Mouse (Mus musculus) left cerebral cortex, postnatal 10 days (tissue): ENCODE results near the gene Gm11042. TPM values are rescaled to one million over a fixed set of nuclear protein-coding genes. Genes with fewer than 3 reads are reported as not detected.

Experiments used
- DNase-seq, 2 experiments: peaks; one replicate each; pipeline ENCODE4 v3.0.0; 2021 to 2022; ENCODE audit warnings: low spot score in 2 of 2, mixed read lengths in 1 of 2; ENCODE audit errors: extremely low spot score in 1 of 2
- intact Hi-C: fragments of 180-260 bp; cut with DNase I; formaldehyde crosslinking; loops from one replicate; pipeline ENCODE4 v1.15.1; 2025
- total RNA-seq, 2 experiments: library from RNA; stranded (reverse); gene quantifications; 2 replicates each; pipeline ENCODE4 v1.2.3; 2021

Gm11042 gene
- total RNA-seq, result not detected

- intact Hi-C loops, result loop anchor here (5.0 kb wide), 1 partner anchor 609 kb away; no protein-coding TSS in a partner anchor
- no peak for DNase-seq
These were observed at the start of gene Gm11042 for GRCm38 (mm10) chr12:74316344-74316973. Gene Gm11042 (minus strand): TSS chr12:74316394.

- intact Hi-C loops, result no loop called here
- no peak for DNase-seq
These were observed 48.3 kb upstream of the Gm11042 start for GRCm38 (mm10) chr12:74364477-74364876.

GRCm38 (mm10) chr12:74363076-74363475 is 46.9 kb upstream of the Gm11042 start:
- DNase-seq, result peak in 1 of 2 experiments; percentile 13
- intact Hi-C loops, result no loop called here

GRCm38 (mm10) chr12:74362453-74362852 is 46.3 kb upstream of the Gm11042 start:
- intact Hi-C loops, result no loop called here
- DNase-seq, result no peak

GRCm38 (mm10) chr12:74359791-74360190 is 43.6 kb upstream of the Gm11042 start:
- intact Hi-C loops, result no loop called here

GRCm38 (mm10) chr12:74357806-74358205 is 41.6 kb upstream of the Gm11042 start:
- DNase-seq, result no peak
- intact Hi-C loops, result no loop called here

More at GRCm38 (mm10) chr12:74359791-74360190, 43.6 kb upstream of the Gm11042 start:
- no peak for DNase-seq

- DNase-seq, result no peak
- intact Hi-C loops, result no loop called here
These were observed 26.5 kb upstream of the Gm11042 start for GRCm38 (mm10) chr12:74342720-74343119.

- DNase-seq, result no peak
- intact Hi-C loops, result no loop called here
These were observed 23.9 kb upstream of the Gm11042 start for GRCm38 (mm10) chr12:74340070-74340469.

- intact Hi-C loops, result loop anchor here (5.0 to 10.0 kb wide), 4 partner anchors 111 to 844 kb away; partner anchors contain the start of gene Kcnh5
- no peak for DNase-seq
These were observed 17.5 kb upstream of the Gm11042 start for GRCm38 (mm10) chr12:74333706-74334105.

- peak; percentile 56 to 79 for DNase-seq
- intact Hi-C loops, result loop anchor here (5.0 to 10.0 kb wide), 4 partner anchors 112 to 844 kb away; partner anchors contain the start of gene Kcnh5
These were observed 16.8 kb upstream of the Gm11042 start for GRCm38 (mm10) chr12:74333016-74333415.

GRCm38 (mm10) chr12:74329759-74330158 is 13.6 kb upstream of the Gm11042 start:
- DNase-seq, result peak in 1 of 2 experiments; percentile 35
- intact Hi-C loops, result loop anchor here (5.0 to 10.0 kb wide), 5 partner anchors 115 to 1315 kb away; partner anchors contain the start of gene Kcnh5

GRCm38 (mm10) chr12:74326644-74327043 is 10.4 kb upstream of the Gm11042 start:
- intact Hi-C loops, result loop anchor here (10.0 kb wide), 1 partner anchor 1318 kb away; no protein-coding TSS in a partner anchor
- DNase-seq, result no peak

- intact Hi-C loops, result loop anchor here (5.0 to 10.0 kb wide), 2 partner anchors 1065 to 1323 kb away; no protein-coding TSS in a partner anchor
- DNase-seq, result no peak
These were observed 5.8 kb upstream of the Gm11042 start for GRCm38 (mm10) chr12:74321981-74322380.

GRCm38 (mm10) chr12:74320318-74320717 is 4.1 kb upstream of the Gm11042 start:
- intact Hi-C loops, result loop anchor here (5.0 to 10.0 kb wide), 2 partner anchors 1067 to 1324 kb away; no protein-coding TSS in a partner anchor
- DNase-seq, result peak; percentile 69 to 76

- intact Hi-C loops, result loop anchor here (5.0 kb wide), 1 partner anchor 610 kb away; no protein-coding TSS in a partner anchor
- peak; percentile 78 to 85 for DNase-seq
These were observed 980 bp upstream of the Gm11042 start for GRCm38 (mm10) chr12:74316989-74317759.

- DNase-seq, result no peak
- intact Hi-C loops, result loop anchor here (5.0 kb wide), 1 partner anchor 608 kb away; no protein-coding TSS in a partner anchor
These were observed 973 bp downstream of the Gm11042 start for GRCm38 (mm10) chr12:74315221-74315620.

GRCm38 (mm10) chr12:74312611-74313010 is 3.6 kb downstream of the Gm11042 start:
- intact Hi-C loops, result no loop called here

GRCm38 (mm10) chr12:74303418-74304294 is 12.5 kb downstream of the Gm11042 start:
- peak in 1 of 2 experiments; percentile 54 for DNase-seq
- intact Hi-C loops, result no loop called here

More at GRCm38 (mm10) chr12:74312611-74313010, 3.6 kb downstream of the Gm11042 start:
- no peak for DNase-seq
